Mouse (Mus musculus) megakaryocyte, embryonic 14.5 days (primary cell): ENCODE results near the gene Hdac4.

Experiments used
- FLI1 ChIP-seq: IDR thresholded peaks from 2 replicates; pipeline ENCODE4 v1.6.1; 2012; ENCODE audit warnings: low read length, inconsistent platforms, mixed read lengths
- GATA1 ChIP-seq: IDR thresholded peaks from 3 replicates; pipeline ENCODE4 v1.6.1; 2012; ENCODE audit warnings: mixed read lengths, low read length, inconsistent platforms, borderline replicate concordance

- TF ChIP-seq FLI1: no peak
- no peak for TF ChIP-seq GATA1
Observed at GRCm38 (mm10) chr1:91992652-91993051, 202.8 kb downstream of the Hdac4 start.
